Mouse (Mus musculus) C2C12 (cell line): ENCODE measurements around the gene Elp5. TPM values are rescaled to one million over a fixed set of nuclear protein-coding genes. Genes with fewer than 3 reads are reported as not detected.

Experiments used
- H3K27me3 ChIP-seq: one replicate; pipeline ENCODE4 v1.6.1; 2011; ENCODE audit not compliant: control insufficient read depth, insufficient read depth, insufficient read length
- H3K36me3 ChIP-seq: one replicate; pipeline ENCODE4 v1.6.1; 2011; ENCODE audit not compliant: control insufficient read depth, insufficient read depth
- H3K4me3 ChIP-seq: one replicate; pipeline ENCODE4 v1.5.1; 2011; ENCODE audit warnings: mild to moderate bottlenecking, control low read depth; ENCODE audit not compliant: poor library complexity, insufficient read depth, severe bottlenecking
- H3K79me2 ChIP-seq: one replicate; pipeline ENCODE4 v1.6.1; 2011; ENCODE audit not compliant: control insufficient read depth, insufficient read depth
- H3K79me3 ChIP-seq: one replicate; pipeline ENCODE4 v1.6.1; 2011; ENCODE audit warnings: low read depth, control low read depth
- H3ac ChIP-seq: one replicate; pipeline ENCODE3; 2011; ENCODE audit warnings: low read depth; ENCODE audit not compliant: control insufficient read depth, insufficient read length
- CEBPB ChIP-seq: IDR thresholded peaks from one replicate; pipeline ENCODE4 v1.6.1; 2011; ENCODE audit warnings: low read depth, mild to moderate bottlenecking, control low read depth, moderate library complexity
- CTCF ChIP-seq: IDR thresholded peaks from one replicate; pipeline ENCODE4 v1.5.1; 2011; ENCODE audit not compliant: control insufficient read depth, insufficient read depth, insufficient read length
- FOSL1 ChIP-seq: IDR thresholded peaks from one replicate; pipeline ENCODE4 v1.8.0; 2011; ENCODE audit warnings: mild to moderate bottlenecking, low read length; ENCODE audit not compliant: poor library complexity, insufficient read depth, severe bottlenecking
- MAX ChIP-seq: IDR thresholded peaks from one replicate; pipeline ENCODE4 v1.6.1; 2011; ENCODE audit warnings: mild to moderate bottlenecking, control low read depth
- MYOD1 ChIP-seq: IDR thresholded peaks from one replicate; pipeline ENCODE4 v1.6.1; 2011; ENCODE audit warnings: low read depth; ENCODE audit not compliant: control insufficient read depth, insufficient read length
- MYOG ChIP-seq: IDR thresholded peaks from one replicate; pipeline ENCODE4 v1.6.1; 2011; ENCODE audit not compliant: control insufficient read depth, insufficient read length; ENCODE audit errors: extremely low read depth
- USF1 ChIP-seq: IDR thresholded peaks from one replicate; pipeline ENCODE4 v1.6.1; 2011; ENCODE audit warnings: low read depth, mild to moderate bottlenecking, control low read depth, moderate library complexity
- polyA plus RNA-seq: library from polyadenylated mRNA; unstranded; fragments of >200 nt; fragmentation: generic; extraction: Trizol; gene quantifications from one replicate; pipeline ENCODE4 v1.2.1, GENCODE M21; 2012; ENCODE audit warnings: missing spikeins

The Elp5 gene
- polyA plus RNA-seq, 1 experiment, result 111 TPM

DNA sequence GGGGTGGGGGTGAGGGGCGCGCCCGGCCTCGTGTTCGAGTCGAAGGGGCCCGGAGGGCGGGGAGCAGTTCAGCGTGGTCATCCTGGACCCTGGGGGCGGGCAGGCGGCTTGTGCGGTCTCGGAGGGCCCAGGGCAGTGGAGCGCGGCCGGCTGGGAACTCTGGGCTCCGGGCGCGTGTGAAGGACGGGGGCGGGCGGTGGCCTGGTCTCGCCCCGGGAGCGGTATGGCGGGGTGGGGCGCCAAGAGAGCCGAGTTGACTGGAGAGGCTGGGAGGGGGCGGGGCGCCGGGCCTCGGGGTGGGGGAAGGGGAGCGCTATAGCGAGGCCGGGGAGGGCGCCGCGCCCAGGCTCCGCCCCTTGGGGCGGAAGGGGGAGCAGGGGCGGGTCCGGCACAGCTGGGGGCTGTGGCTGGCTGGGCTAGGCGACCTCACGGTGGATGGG lies 14.8 kb upstream of the Elp5 start:
- no peak for TF ChIP-seq CEBPB
- no peak for TF ChIP-seq MYOG
- TF ChIP-seq USF1, result no peak
- TF ChIP-seq CTCF, result no peak
- TF ChIP-seq MAX, result no peak
- TF ChIP-seq MYOD1, result no peak
- TF ChIP-seq FOSL1, result no peak
- Histone ChIP-seq H3K4me3 (peak overlapping the region; percentile 100), H3K79me2 (peaks cover 73% of the 10 kb centered on the region), H3K36me3 (peaks cover 56% of the 10 kb centered on the region), H3ac (peak overlapping the region; percentile 82), H3K79me3 (peaks cover 46% of the 10 kb centered on the region), H3K27me3 (no peaks in the 10 kb centered on the region)

DNA sequence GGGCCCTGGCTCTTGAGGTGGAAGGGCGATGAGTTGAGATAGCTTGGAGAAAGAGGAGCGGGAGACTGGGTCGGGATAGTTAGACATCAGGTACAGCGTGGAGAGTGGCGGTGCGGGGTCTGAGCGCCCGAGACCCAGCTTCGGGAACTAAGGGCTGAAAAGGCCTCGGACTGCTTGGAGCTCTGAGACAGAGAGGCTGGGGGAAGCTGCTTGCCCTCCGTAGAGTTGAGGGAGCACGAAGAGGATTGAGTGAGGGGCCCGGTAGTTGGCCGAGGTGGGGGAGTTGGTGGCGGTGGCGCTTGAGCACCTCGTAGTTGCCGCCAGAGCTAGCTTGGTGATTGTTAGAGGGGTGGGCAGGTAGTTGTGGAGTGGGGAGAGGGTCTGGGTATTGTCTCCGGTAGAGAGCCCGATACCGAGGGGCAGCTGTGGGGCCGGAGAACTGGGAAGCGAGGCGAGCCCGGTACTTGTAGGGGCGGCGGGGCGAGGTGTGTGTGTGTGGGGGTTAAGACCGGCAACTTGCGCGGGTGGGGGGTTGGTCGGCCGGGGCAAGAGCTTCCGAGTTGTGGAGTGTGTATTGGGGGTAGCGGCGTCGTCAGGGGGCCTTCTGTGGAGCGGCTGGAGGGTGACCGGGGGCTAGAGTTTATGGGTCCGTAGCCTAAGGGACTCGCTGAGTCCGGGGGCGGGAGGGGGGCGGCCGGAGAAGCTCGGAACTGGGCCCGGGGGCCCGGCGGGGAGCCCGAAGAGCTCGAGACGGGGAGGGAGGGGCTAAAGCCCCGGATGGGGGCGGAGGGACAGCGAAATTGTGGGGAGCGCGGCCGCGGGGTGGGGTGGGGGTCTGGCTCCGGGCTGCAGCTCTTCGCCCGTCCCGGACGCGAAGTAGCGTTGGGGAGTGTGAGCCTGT lies 14.1 kb upstream of the Elp5 start:
- no peak for TF ChIP-seq MYOD1
- no peak for TF ChIP-seq USF1
- TF ChIP-seq CTCF, result no peak
- TF ChIP-seq CEBPB, result no peak
- TF ChIP-seq MYOG, result no peak
- no peak for TF ChIP-seq MAX
- no peak for TF ChIP-seq FOSL1
- H3K79me3 ChIP-seq, result peaks cover 44% of the 10 kb centered on the region

DNA sequence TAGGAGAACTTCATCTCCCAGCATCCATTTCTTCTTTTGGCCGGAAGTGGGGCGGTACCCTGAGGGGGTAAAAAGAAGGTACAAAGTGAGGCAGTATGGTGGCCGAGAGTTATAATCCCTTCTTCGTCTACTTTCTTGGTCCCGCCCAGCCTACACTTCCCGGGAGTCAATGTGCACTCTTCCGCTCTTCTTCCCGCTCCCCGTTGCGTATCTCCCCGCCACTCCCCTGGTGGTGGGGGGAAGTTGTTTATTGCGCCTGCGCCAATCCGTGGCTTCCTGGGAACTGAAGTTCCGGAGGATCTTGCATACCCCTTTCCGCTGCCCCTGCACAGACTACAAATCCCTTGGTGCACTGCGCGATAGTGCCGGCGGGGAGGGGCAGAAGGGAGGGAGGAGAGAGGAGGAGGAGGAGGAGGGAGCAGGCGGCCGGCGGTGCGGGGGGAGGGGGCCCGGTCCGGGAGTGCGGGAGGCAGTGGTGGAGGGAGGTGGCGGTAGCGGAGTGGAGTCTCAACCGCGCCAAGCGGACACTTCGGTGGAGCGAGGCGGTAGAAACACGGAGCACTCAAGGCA lies 13.2 kb upstream of the Elp5 start, which contains the start of gene Phf23:
Gene Phf23, plus strand, starts transcription at position 387 of the 570 bp plus-strand sequence.
- H3K27me3 ChIP-seq, result no peaks in the 10 kb centered on the region
- H3ac ChIP-seq, result peak within 1 kb of the TSS; percentile 82
- peaks cover 62% of the 10 kb centered on the region for H3K79me2 ChIP-seq
- TF ChIP-seq USF1 (no peak), MYOG (no peak), FOSL1 (no peak), MYOD1 (no peak), MAX (no peak), CEBPB (no peak), CTCF (no peak)
- peaks cover 56% of the 10 kb centered on the region for H3K36me3 ChIP-seq
- H3K4me3 ChIP-seq, result peak within 1 kb of the TSS; percentile 100
- H3K79me3 ChIP-seq, result peaks cover 38% of the 10 kb centered on the region

More for the DNA sequence above, 14.1 kb upstream of the Elp5 start:
- no peaks in the 10 kb centered on the region for H3K27me3 ChIP-seq
- H3ac ChIP-seq, result peak overlapping the region; percentile 82
- H3K79me2 ChIP-seq, result peaks cover 71% of the 10 kb centered on the region
- H3K4me3 ChIP-seq, result peak overlapping the region; percentile 100
- H3K36me3 ChIP-seq, result peaks cover 56% of the 10 kb centered on the region

DNA sequence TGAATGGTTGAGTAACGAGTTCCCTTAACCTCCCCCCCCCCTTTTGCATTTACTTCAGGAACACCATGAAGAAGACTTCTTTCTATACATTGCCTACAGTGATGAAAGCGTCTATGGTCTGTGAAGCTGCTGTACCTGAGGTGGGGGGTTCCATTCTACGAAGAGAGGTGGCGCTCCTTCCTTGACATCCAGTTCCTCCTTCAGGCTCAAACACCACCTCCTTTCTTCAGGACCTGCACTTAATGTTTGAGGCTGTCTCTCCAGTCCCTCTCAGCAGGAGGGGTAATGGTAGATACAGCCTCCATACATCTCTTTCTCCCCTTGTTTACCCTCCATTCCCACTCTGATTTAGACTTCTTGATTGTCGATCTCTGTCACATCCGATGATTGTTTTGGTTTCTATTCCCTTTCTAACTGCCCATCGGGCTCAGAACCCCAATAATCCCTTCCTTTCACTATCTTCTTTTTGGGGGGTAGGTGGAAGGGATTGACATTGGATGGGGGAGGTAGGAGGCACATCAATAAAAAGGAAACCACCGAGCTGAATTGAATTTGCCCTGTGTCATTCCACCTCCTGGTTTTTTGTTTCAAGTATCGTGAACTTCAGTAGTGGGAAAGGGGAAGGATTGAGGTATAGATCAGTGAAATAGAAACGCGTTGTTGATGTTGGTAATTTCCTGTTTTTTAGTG lies 12.2 kb upstream of the Elp5 start:
- H3K36me3 ChIP-seq, result peaks cover 56% of the 10 kb centered on the region
- TF ChIP-seq MYOD1, result no peak
- TF ChIP-seq USF1, result no peak
- no peak for TF ChIP-seq MAX
- H3ac ChIP-seq, result no peak overlapping the region
- H3K79me3 ChIP-seq, result peaks cover 36% of the 10 kb centered on the region
- H3K79me2 ChIP-seq, result peaks cover 62% of the 10 kb centered on the region
- H3K27me3 ChIP-seq, result no peaks in the 10 kb centered on the region
- no peak overlapping the region for H3K4me3 ChIP-seq

DNA sequence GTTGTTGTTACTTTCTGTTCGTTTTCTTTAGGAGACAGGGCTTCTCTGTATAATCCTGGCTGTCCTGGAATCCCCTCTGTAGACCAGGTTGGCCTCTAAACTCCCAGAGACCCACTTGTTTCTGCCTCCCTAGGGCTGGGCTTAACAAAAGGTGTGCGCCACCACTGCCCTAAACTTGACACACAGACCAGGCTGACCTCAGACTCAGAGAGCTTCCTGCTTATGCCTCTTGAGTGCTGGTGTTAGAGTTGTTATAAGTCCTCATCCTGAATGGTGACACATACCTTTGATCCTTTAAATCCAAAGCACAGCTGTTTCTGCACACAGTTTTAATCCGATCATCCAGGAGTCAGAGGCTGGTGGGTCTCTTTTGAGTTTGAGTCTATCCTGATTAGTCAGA lies 10.6 kb upstream of the Elp5 start:
- Histone ChIP-seq H3ac (no peak overlapping the region), H3K79me3 (peaks cover 27% of the 10 kb centered on the region), H3K4me3 (peak overlapping the region; percentile 7), H3K27me3 (no peaks in the 10 kb centered on the region), H3K79me2 (peaks cover 50% of the 10 kb centered on the region), H3K36me3 (peaks cover 56% of the 10 kb centered on the region)
- TF ChIP-seq USF1 (no peak), CTCF (no peak), FOSL1 (no peak), MYOD1 (no peak), MYOG (no peak), MAX (no peak), CEBPB (no peak)
